Mouse (Mus musculus): ENCODE results near the gene Med21. TPM values are rescaled to one million over a fixed set of nuclear protein-coding genes. Genes with fewer than 3 reads are reported as not detected.

Gene Med21
- polyA plus RNA-seq, 1 experiment from 2014 or later = 133 TPM

GRCm38 (mm10) chr6:146678136-146679070 lies 36.1 kb downstream of the Med21 start:
- H3K9ac ChIP-seq (ENCODE audit: low read depth, low read length) = 0 out of 2 replicates have a peak overlapping the region, but pooled peaks have one; percentile 29
- H3K4me1 ChIP-seq (ENCODE audit: control insufficient read depth, insufficient read depth, low read length) = peaks cover 20% of the 10 kb centered on the region

DNA sequence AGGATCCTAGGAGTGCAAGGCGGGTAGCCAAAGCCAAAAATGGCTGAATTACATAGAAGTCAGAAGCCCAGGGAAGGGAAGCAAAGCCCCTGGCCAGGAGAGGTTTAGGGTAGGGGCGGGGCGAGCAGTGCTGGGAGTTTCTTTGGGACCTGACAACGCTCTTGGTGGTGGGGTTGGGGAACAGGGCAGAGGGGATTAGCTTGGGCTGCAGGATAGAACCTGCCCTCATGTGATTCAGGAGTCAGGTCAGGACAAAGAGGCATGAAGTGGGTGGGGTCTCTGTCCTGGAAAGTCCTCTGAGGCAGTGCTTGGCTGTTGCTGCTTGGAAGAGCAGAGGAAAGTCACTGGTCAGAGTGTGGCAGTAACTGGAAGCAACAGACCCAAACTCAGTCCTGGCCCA lies 41.5 kb downstream of the Med21 start:
- 71% methylated on average over 4 of the region's 4 CpGs for WGBS (ENCODE audit: insufficient replicate concordance)
- H3K9me3 ChIP-seq (replicated peaks; ENCODE audit: control insufficient read depth, low read length) = peaks cover 3% of the 10 kb centered on the region
- H3K9ac ChIP-seq (ENCODE audit: low read depth, low read length) = no peak overlapping the region
- H3K4me3 ChIP-seq (ENCODE audit: low read depth, low read length) = no peak overlapping the region
- H3K36me3 ChIP-seq (ENCODE audit: control insufficient read depth, insufficient read depth, low read length) = no peaks in the 10 kb centered on the region
- H3K4me1 ChIP-seq (ENCODE audit: control insufficient read depth, insufficient read depth, low read length) = 0 out of 2 replicates have a peak, but pooled peaks cover 14% of the 10 kb centered on the region
- no peaks in the 10 kb centered on the region for H3K27me3 ChIP-seq (ENCODE audit: control insufficient read depth, insufficient read depth, low read length)
- H3K4me2 ChIP-seq = no peak overlapping the region
- ATAC-seq (replicated peaks; ENCODE audit: insufficient number of reproducible peaks, low FRiP score, low TSS enrichment) = no peak
- no peak overlapping the region for H3K27ac ChIP-seq (ENCODE audit: low read depth, low read length)

More at GRCm38 (mm10) chr6:146678136-146679070, 36.1 kb downstream of the Med21 start:
- Histone ChIP-seq H3K27me3 (ENCODE audit: control insufficient read depth, insufficient read depth, low read length) (no peaks in the 10 kb centered on the region), H3K9me3 (replicated peaks; ENCODE audit: control insufficient read depth, low read length) (peaks cover 3% of the 10 kb centered on the region; the same call in 1 of the 2 replicates), H3K27ac (ENCODE audit: low read depth, low read length) (peak overlapping the region; percentile 90), H3K36me3 (ENCODE audit: control insufficient read depth, insufficient read depth, low read length) (no peaks in the 10 kb centered on the region), H3K4me3 (ENCODE audit: low read depth, low read length) (no peak overlapping the region), H3K4me2 (peak overlapping the region; percentile 38; the same call in 1 of the 2 replicates)
- no peak for ATAC-seq (replicated peaks; ENCODE audit: insufficient number of reproducible peaks, low FRiP score, low TSS enrichment)
- WGBS (ENCODE audit: insufficient replicate concordance) = 16% methylated on average over 10 of the region's 10 CpGs

GRCm38 (mm10) chr6:146685781-146686308 lies 43.5 kb downstream of the Med21 start:
- no peaks in the 10 kb centered on the region; the same call in 1 of the 2 replicates for H3K9me3 ChIP-seq (replicated peaks; ENCODE audit: control insufficient read depth, low read length)
- ATAC-seq (replicated peaks; ENCODE audit: insufficient number of reproducible peaks, low FRiP score, low TSS enrichment) = peak; percentile 89
- 0 out of 2 replicates have a peak, but pooled peaks cover 14% of the 10 kb centered on the region for H3K4me1 ChIP-seq (ENCODE audit: control insufficient read depth, insufficient read depth, low read length)
- H3K4me3 ChIP-seq (ENCODE audit: low read depth, low read length) = no peak overlapping the region
- no peaks in the 10 kb centered on the region for H3K36me3 ChIP-seq (ENCODE audit: control insufficient read depth, insufficient read depth, low read length)
- WGBS (ENCODE audit: insufficient replicate concordance) = 30% methylated on average over 17 of the region's 17 CpGs
- H3K27me3 ChIP-seq (ENCODE audit: control insufficient read depth, insufficient read depth, low read length) = no peaks in the 10 kb centered on the region
- no peak overlapping the region for H3K9ac ChIP-seq (ENCODE audit: low read depth, low read length)
- peak overlapping the region; percentile 95 for H3K27ac ChIP-seq (ENCODE audit: low read depth, low read length)
- peak overlapping the region; percentile 15; the same call in 1 of the 2 replicates for H3K4me2 ChIP-seq

GRCm38 (mm10) chr6:146686463-146687196 lies 44.3 kb downstream of the Med21 start:
- peak; percentile 54; the same call in 1 of the 2 replicates for ATAC-seq (replicated peaks; ENCODE audit: insufficient number of reproducible peaks, low FRiP score, low TSS enrichment)
- Histone ChIP-seq H3K4me2 (no peak overlapping the region), H3K27me3 (ENCODE audit: control insufficient read depth, insufficient read depth, low read length) (no peaks in the 10 kb centered on the region), H3K9ac (ENCODE audit: low read depth, low read length) (0 out of 2 replicates have a peak overlapping the region, but pooled peaks have one; percentile 2), H3K36me3 (ENCODE audit: control insufficient read depth, insufficient read depth, low read length) (no peaks in the 10 kb centered on the region), H3K27ac (ENCODE audit: low read depth, low read length) (peak overlapping the region; percentile 95), H3K4me1 (ENCODE audit: control insufficient read depth, insufficient read depth, low read length) (0 out of 2 replicates have a peak, but pooled peaks cover 14% of the 10 kb centered on the region), H3K9me3 (replicated peaks; ENCODE audit: control insufficient read depth, low read length) (no peaks in the 10 kb centered on the region; the same call in 1 of the 2 replicates), H3K4me3 (ENCODE audit: low read depth, low read length) (no peak overlapping the region)
- 46% methylated on average over 5 of the region's 5 CpGs for WGBS (ENCODE audit: insufficient replicate concordance)

DNA sequence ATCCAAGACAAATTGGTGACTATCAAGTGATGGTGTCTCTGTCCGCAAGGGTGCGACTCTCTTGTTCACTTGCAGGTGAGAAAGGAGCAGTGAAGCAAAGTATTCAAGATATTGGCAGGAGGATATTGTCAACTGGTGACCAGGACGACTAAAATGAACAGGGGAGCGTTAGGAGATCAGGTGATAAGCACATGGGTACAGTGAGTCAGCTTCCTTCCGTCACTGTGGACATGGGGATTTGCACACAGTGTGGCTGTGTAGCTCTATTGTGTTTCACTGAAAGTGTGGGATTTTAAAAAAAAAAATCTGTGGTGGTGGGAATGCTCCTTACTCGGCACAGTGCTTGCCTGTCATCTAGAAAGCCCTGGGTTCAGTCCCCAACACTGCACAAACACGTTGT lies 45.7 kb downstream of the Med21 start:
- no peaks in the 10 kb centered on the region; the same call in 1 of the 2 replicates for H3K9me3 ChIP-seq (replicated peaks; ENCODE audit: control insufficient read depth, low read length)
- no peak for ATAC-seq (replicated peaks; ENCODE audit: insufficient number of reproducible peaks, low FRiP score, low TSS enrichment)
- no peaks in the 10 kb centered on the region for H3K27me3 ChIP-seq (ENCODE audit: control insufficient read depth, insufficient read depth, low read length)
- H3K4me3 ChIP-seq (ENCODE audit: low read depth, low read length) = no peak overlapping the region
- no peak overlapping the region for H3K9ac ChIP-seq (ENCODE audit: low read depth, low read length)
- no peak overlapping the region for H3K27ac ChIP-seq (ENCODE audit: low read depth, low read length)
- no peak overlapping the region for H3K4me2 ChIP-seq
- 0 out of 2 replicates have a peak, but pooled peaks cover 14% of the 10 kb centered on the region for H3K4me1 ChIP-seq (ENCODE audit: control insufficient read depth, insufficient read depth, low read length)
- H3K36me3 ChIP-seq (ENCODE audit: control insufficient read depth, insufficient read depth, low read length) = no peaks in the 10 kb centered on the region
- 84% methylated on average over 7 of the region's 7 CpGs for WGBS (ENCODE audit: insufficient replicate concordance)

DNA sequence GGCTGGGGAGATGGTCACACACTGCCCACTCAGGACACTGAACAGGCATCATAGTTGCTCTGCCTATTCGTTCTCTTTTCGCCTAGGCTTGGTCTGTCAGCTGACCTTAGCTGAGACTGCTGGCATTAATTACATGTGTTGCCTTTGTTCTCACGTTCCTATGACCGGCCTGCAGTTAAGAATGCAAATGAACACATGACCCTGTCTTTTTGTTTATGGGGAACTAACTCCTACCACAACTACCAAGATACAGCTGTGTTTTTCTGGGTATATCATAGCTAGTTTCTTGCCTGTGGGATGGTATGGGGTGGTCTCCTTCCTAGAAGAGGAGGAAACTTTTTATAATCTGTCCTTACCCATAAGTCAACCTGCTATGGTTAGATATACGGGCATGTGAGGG lies 46.5 kb downstream of the Med21 start:
- 83% methylated on average over 5 of the region's 5 CpGs for WGBS (ENCODE audit: insufficient replicate concordance)
- Histone ChIP-seq H3K27me3 (ENCODE audit: control insufficient read depth, insufficient read depth, low read length) (no peaks in the 10 kb centered on the region), H3K9me3 (replicated peaks; ENCODE audit: control insufficient read depth, low read length) (no peaks in the 10 kb centered on the region; the same call in 1 of the 2 replicates), H3K9ac (ENCODE audit: low read depth, low read length) (no peak overlapping the region), H3K36me3 (ENCODE audit: control insufficient read depth, insufficient read depth, low read length) (no peaks in the 10 kb centered on the region), H3K27ac (ENCODE audit: low read depth, low read length) (no peak overlapping the region), H3K4me3 (ENCODE audit: low read depth, low read length) (no peak overlapping the region), H3K4me1 (ENCODE audit: control insufficient read depth, insufficient read depth, low read length) (0 out of 2 replicates have a peak, but pooled peaks cover 12% of the 10 kb centered on the region), H3K4me2 (no peak overlapping the region)
- no peak for ATAC-seq (replicated peaks; ENCODE audit: insufficient number of reproducible peaks, low FRiP score, low TSS enrichment)

GRCm38 (mm10) chr6:146697767-146698166 lies 55.4 kb downstream of the Med21 start:
- H3K9me3 ChIP-seq (replicated peaks; ENCODE audit: control insufficient read depth, low read length) = peaks cover 4% of the 10 kb centered on the region
- H3K36me3 ChIP-seq (ENCODE audit: control insufficient read depth, insufficient read depth, low read length) = no peaks in the 10 kb centered on the region
- no peaks in the 10 kb centered on the region for H3K27me3 ChIP-seq (ENCODE audit: control insufficient read depth, insufficient read depth, low read length)
- H3K27ac ChIP-seq (ENCODE audit: low read depth, low read length) = no peak overlapping the region
- no peak for ATAC-seq (replicated peaks; ENCODE audit: insufficient number of reproducible peaks, low FRiP score, low TSS enrichment)
- no peaks in the 10 kb centered on the region for H3K4me1 ChIP-seq (ENCODE audit: control insufficient read depth, insufficient read depth, low read length)
- 80% methylated on average over 5 of the region's 5 CpGs for WGBS (ENCODE audit: insufficient replicate concordance)
- no peak overlapping the region for H3K4me2 ChIP-seq
- H3K4me3 ChIP-seq (ENCODE audit: low read depth, low read length) = no peak overlapping the region
- no peak overlapping the region for H3K9ac ChIP-seq (ENCODE audit: low read depth, low read length)

DNA sequence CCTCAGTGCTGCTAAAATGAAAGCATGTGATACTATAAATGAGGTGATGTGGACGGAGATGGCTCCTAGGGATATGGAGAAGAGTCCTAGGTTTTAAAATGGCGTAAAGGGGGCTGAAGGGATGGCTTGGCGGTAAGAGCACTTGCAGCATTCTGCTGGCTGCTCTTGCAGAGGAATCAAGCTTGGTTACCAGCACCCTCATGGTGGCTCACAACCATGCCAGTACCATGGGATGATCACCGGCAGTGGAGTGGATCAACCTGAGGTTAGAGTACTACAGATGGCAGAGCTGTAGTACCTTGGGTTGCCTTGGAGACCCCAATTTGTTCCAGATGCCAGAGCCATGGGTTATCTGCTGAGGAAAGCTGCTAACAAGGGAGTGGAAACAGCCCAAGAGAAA lies 56.0 kb downstream of the Med21 start:
- Histone ChIP-seq H3K9ac (ENCODE audit: low read depth, low read length) (no peak overlapping the region), H3K27me3 (ENCODE audit: control insufficient read depth, insufficient read depth, low read length) (no peaks in the 10 kb centered on the region), H3K4me1 (ENCODE audit: control insufficient read depth, insufficient read depth, low read length) (no peaks in the 10 kb centered on the region), H3K36me3 (ENCODE audit: control insufficient read depth, insufficient read depth, low read length) (no peaks in the 10 kb centered on the region), H3K4me2 (no peak overlapping the region), H3K27ac (ENCODE audit: low read depth, low read length) (no peak overlapping the region), H3K9me3 (replicated peaks; ENCODE audit: control insufficient read depth, low read length) (peaks cover 4% of the 10 kb centered on the region), H3K4me3 (ENCODE audit: low read depth, low read length) (no peak overlapping the region)
- 88% methylated on average over 4 of the region's 4 CpGs for WGBS (ENCODE audit: insufficient replicate concordance)
- no peak for ATAC-seq (replicated peaks; ENCODE audit: insufficient number of reproducible peaks, low FRiP score, low TSS enrichment)

Data from heart, embryonic 11.5 days (tissue).